In genomic region chr12:81992106-81992505, GRCm38 (mm10) we compare ENCODE assay signal across 20 mouse cellular contexts.
DNase-seq lines count a peak whose midpoint lies in the region; ATAC-seq lines count a peak whose summit lies in the region.
"Had no signal": no experiment of that assay in that cellular context is flagged by ENCODE, and none has a peak within 500 bp of the region (broad histone marks: within the 10 kb centered on the region; RNA-seq: fewer than 3 reads in every experiment).

No protein-coding gene starts in this region.

- no peak for ATAC-seq in midbrain, embryonic 11.5 days (ENCODE audit: low FRiP score)
- ATAC-seq in midbrain, embryonic 16.5 days = no peak
- ATAC-seq in granulocyte monocyte progenitor cell, adult 5-6 weeks (replicated peaks; ENCODE audit: poor library complexity, severe bottlenecking) = peak; percentile 85
- peak; percentile 75 for ATAC-seq in megakaryocyte progenitor cell, adult 5-6 weeks (replicated peaks; ENCODE audit: poor library complexity)
- ATAC-seq: forebrain, embryonic 13.5 days; forebrain, embryonic 15.5 days; forebrain, postnatal 0 days had no signal

- H3K27me3 ChIP-seq in midbrain, embryonic 11.5 days (ENCODE audit: control insufficient read depth, insufficient read depth, low read length) = no peaks in the 10 kb centered on the region
- H3K27me3 ChIP-seq in midbrain, embryonic 16.5 days (ENCODE audit: control insufficient read depth, insufficient read depth, low read depth, low read length) = no peaks in the 10 kb centered on the region
- H3K27me3 ChIP-seq: embryonic facial prominence, embryonic 12.5 days; forebrain, embryonic 13.5 days; forebrain, embryonic 15.5 days had no signal

- H3K4me3 ChIP-seq in midbrain, embryonic 11.5 days (ENCODE audit: low read depth, low read length) = no peak overlapping the region
- H3K4me3 ChIP-seq in midbrain, embryonic 16.5 days (ENCODE audit: low read depth, low read length) = no peak overlapping the region
- H3K4me3 ChIP-seq: embryonic facial prominence, embryonic 10.5 days; embryonic facial prominence, embryonic 12.5 days; forebrain, embryonic 13.5 days; forebrain, embryonic 15.5 days had no signal

- WGBS in midbrain, embryonic 11.5 days = 94% methylated on average over 4 of the region's 4 CpGs
- 96% methylated on average over 4 of the region's 4 CpGs for WGBS in midbrain, embryonic 16.5 days

- H3K27ac ChIP-seq in midbrain, embryonic 11.5 days (ENCODE audit: low read depth, low read length) = no peak overlapping the region
- no peak overlapping the region for H3K27ac ChIP-seq in midbrain, embryonic 16.5 days (ENCODE audit: low read length)
- H3K27ac ChIP-seq: embryonic facial prominence, embryonic 10.5 days; embryonic facial prominence, embryonic 12.5 days; forebrain, embryonic 13.5 days; forebrain, embryonic 15.5 days had no signal

- no peak overlapping the region for H3K9ac ChIP-seq in midbrain, embryonic 11.5 days (ENCODE audit: low read length)
- no peak overlapping the region for H3K9ac ChIP-seq in midbrain, embryonic 16.5 days (ENCODE audit: low read depth, low read length)
- H3K9ac ChIP-seq: embryonic facial prominence, embryonic 12.5 days; forebrain, embryonic 13.5 days; forebrain, embryonic 15.5 days; forebrain, postnatal 0 days had no signal

- peak; percentile 44 for DNase-seq in midbrain, embryonic 11.5 days (ENCODE audit: low spot score, missing footprints)
- no peak for DNase-seq in thymus, postnatal 0 days (ENCODE audit: low spot score)
- DNase-seq in right cerebral cortex, postnatal 25 days = no peak
- DNase-seq: adrenal gland, adult 2 months; adrenal gland, postnatal 10 days; adrenal gland, postnatal 25 days; cerebellum, adult 11 months; cerebellum, adult 18-20 months; cerebellum, adult 8-10 months; cerebellum, adult 9-11 months; cerebellum, postnatal 14 days; cerebellum, postnatal 36 days; forebrain, postnatal 0 days had no signal

- no peaks in the 10 kb centered on the region for H3K4me1 ChIP-seq in midbrain, embryonic 11.5 days (ENCODE audit: control insufficient read depth, insufficient read depth, low read length)
- no peaks in the 10 kb centered on the region for H3K4me1 ChIP-seq in midbrain, embryonic 16.5 days (ENCODE audit: control insufficient read depth, insufficient read depth, low read length)
- H3K4me1 ChIP-seq: embryonic facial prominence, embryonic 12.5 days; forebrain, embryonic 13.5 days; forebrain, embryonic 15.5 days had no signal

- peaks cover 16% of the 10 kb centered on the region for H3K36me3 ChIP-seq in midbrain, embryonic 11.5 days (ENCODE audit: control insufficient read depth, insufficient read depth, low read length)
- peaks cover 27% of the 10 kb centered on the region for H3K36me3 ChIP-seq in midbrain, embryonic 16.5 days (ENCODE audit: control insufficient read depth, insufficient read depth, low read length)

- H3K4me2 ChIP-seq in midbrain, embryonic 11.5 days = no peak overlapping the region
- H3K4me2 ChIP-seq in midbrain, embryonic 16.5 days (ENCODE audit: low read length) = no peak overlapping the region
- H3K4me2 ChIP-seq: embryonic facial prominence, embryonic 12.5 days; forebrain, embryonic 13.5 days; forebrain, embryonic 15.5 days had no signal

- H3K9me3 ChIP-seq in midbrain, embryonic 11.5 days (ENCODE audit: control insufficient read depth, low read length) = no peaks in the 10 kb centered on the region
- no peaks in the 10 kb centered on the region for H3K9me3 ChIP-seq in midbrain, embryonic 16.5 days (replicated peaks; ENCODE audit: control insufficient read depth, low read length, poor library complexity, severe bottlenecking)
- H3K9me3 ChIP-seq: embryonic facial prominence, embryonic 10.5 days; embryonic facial prominence, embryonic 12.5 days; forebrain, embryonic 13.5 days; forebrain, embryonic 15.5 days had no signal

Comparison
In these comparisons a context has a peak if more than half of its experiments do, and no peak if none do; other contexts are left out.
1. ATAC-seq: peak in granulocyte monocyte progenitor cell, adult 5-6 weeks (single experiment) and megakaryocyte progenitor cell, adult 5-6 weeks (single experiment); none in midbrain, embryonic 11.5 days (single experiment) and midbrain, embryonic 16.5 days (single experiment).